Mouse (Mus musculus): ENCODE measurements around the gene BC048679.

BC048679 gene

GRCm38 (mm10) chr7:81498181-81498580 is at the start of gene BC048679:
BC048679 (minus strand) TSS chr7:81498281.
- no peak for DNase-seq (ENCODE audit: low spot score)

DNA sequence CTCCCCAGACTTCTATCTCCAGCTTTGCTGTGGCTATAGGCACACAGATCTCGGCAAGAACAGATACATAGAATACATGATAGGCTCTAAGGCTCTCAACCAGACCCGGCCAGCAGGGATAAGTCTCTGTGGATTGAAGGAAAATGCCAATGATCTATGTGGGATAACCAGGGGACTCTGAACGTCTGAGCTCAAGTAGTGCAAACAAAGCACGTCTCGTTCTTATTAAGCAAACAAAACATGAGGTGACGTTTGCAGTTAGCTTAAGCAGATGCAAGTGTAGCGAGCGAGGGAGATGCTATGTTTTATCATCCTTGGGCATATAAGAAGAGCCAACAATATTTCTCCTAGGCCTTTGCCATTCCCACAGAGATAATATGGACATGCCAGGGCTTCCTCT is 44.9 kb upstream of the BC048679 start:
- no peak for DNase-seq (ENCODE audit: low spot score)

- DNase-seq (ENCODE audit: low spot score), result no peak
These were observed 43.9 kb upstream of the BC048679 start for GRCm38 (mm10) chr7:81541924-81542524.

DNA sequence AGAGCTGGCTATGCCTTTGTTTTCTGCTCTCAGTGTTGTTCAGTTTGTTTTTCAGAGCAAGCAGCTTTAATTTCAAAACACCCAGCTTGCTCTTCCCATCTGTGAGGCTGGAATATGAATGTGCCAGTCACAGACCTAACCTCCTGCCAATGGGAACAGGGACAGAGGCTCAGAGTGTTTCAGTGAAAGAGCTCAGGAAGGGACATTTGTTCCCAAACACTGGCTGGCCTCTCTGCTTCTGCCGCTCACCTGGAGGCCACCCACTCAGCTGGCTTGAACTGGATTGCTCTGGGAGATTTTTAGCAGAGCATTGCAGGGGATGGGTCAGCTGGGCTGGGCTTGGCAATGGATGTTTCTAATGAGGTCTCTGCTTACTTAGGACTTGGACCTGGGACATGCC is 42.9 kb upstream of the BC048679 start:
- DNase-seq (ENCODE audit: low spot score), result no peak

DNA sequence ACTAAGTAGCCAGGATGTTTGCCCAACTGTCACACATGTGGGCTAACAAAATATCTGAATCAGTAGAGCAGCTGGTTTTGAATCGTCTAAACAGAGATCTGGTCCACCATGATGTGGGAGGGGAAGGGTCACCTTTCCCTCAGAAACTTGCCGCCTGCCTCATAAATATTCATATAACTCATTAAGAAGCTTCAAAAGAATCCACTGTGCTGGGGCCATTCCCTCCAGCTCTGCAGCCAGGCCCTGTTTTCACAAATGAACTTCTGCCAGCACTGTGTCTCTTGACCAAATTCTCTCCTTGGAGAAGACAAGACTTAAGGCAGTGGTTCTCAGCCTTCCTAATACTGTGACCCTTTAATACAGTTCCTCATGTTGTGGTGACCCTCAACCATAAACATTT is 41.5 kb upstream of the BC048679 start:
- no peak for DNase-seq (ENCODE audit: low spot score)

DNA sequence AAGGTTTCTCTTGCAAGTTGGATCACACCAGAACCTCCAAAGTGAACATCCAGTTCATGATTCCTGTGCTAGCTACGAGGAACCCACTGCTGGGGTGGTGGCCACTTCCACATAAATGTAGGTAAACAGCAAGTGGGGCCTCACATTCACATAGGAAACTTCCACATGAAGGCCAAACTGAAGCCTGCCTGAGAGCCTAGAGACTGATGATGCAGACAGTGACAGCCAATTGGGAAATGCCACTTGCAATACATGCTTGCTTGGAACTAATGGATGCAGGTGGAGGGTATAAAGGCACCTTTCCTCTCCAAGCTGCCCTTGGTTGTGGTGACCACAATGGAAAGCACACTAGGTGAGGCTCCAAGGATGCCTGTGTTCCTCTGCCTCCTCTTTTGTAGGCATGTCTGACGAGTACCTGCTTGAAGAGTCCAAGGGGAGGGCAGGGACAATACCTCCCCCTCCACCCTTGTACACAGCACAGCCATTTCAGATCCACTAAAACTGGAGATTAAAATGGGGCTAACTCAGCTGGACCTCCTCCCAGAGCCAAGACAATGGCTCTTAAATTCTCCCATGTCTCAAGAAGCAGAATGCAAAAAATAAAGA is 40.1 kb upstream of the BC048679 start:
- peak; percentile 49 for DNase-seq (ENCODE audit: low spot score)

GRCm38 (mm10) chr7:81536478-81536877 is 38.4 kb upstream of the BC048679 start:
- DNase-seq (ENCODE audit: low spot score), result no peak

DNA sequence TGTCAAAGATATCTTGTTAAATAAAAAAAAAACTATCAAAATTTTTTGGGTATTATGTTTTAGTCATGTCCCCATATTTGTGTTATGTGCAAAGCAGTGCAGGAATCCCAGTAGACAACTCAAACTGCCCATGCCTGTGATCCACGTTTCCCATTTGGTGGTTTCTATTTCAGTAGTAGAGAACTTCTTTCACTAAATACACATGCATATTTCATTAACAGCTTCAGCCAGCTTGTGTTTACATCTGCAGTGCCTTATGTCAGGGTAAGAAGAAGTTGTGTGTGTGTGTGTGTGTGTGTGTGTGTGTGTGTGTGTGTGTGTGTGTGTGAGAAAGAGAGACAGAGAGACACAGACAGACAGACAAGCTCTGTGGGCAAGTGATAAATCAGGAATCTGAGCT is 33.4 kb upstream of the BC048679 start:
- no peak for DNase-seq (ENCODE audit: low spot score)

DNA sequence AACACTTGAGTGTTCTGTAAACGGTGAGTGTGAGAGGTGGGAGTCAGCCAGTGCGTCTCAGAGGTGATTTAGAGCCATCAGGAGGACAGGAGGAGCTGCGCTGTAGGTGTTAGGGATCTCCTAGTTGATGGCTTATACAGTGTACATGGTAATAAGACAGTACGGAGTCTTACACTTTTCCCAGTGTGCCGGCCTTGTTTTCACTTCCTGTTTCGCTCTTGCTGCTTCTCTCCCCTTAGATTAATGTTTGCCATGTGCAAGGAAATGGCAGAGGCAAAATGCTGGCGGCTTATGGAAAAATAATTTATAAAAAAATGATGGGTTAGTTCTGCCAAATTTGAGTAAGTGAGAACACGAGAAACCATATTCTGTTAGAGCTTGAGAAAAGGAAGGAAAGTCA is 30.8 kb upstream of the BC048679 start:
- DNase-seq (ENCODE audit: low spot score), result no peak

- DNase-seq (ENCODE audit: low spot score), result no peak
These were observed 25.6 kb upstream of the BC048679 start for GRCm38 (mm10) chr7:81523663-81524017.

GRCm38 (mm10) chr7:81523008-81523662 is 25.1 kb upstream of the BC048679 start:
- peak; percentile 95 for DNase-seq (ENCODE audit: low spot score)

DNA sequence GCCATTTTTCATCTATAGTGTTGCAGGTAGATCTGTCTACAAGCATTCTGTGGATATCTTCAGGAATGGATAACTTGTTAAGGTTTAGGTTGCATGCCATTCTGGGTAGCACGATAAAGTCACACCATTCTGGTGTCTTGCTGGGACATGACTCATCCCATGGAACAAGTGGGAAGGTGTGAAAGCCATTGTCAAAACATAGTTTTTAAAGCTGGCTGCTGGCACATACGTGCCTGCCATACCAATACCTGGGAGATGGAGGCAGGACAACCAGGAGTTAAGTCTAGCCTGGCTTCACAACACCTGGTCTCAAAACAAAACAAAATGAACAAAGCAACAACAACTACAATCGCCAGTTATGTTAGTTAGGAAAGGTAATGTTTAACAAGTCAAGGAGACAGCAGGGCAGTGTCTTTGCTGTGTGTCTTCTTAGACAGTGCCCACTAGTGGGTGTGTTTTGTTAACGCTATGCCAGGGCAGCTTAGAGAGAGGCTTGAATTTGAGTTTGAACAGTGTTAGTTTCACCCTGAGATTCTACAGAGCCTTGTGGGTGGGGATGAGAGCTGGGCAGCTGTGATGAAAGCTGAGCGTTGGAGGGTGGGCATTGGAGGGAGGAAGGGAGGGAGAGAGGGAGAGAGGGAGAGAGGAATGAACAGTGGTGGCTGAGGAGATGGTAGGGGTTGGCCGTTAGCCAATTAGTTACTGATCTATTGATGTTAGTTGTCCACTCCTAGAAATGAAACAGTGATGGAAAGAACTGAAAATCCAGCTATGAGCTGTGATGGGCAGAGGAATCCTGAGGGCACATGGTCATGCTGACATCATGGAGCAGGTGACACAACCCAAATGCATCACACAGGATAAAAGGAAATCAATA is 18.3 kb upstream of the BC048679 start:
- DNase-seq (ENCODE audit: low spot score), result no peak

DNA sequence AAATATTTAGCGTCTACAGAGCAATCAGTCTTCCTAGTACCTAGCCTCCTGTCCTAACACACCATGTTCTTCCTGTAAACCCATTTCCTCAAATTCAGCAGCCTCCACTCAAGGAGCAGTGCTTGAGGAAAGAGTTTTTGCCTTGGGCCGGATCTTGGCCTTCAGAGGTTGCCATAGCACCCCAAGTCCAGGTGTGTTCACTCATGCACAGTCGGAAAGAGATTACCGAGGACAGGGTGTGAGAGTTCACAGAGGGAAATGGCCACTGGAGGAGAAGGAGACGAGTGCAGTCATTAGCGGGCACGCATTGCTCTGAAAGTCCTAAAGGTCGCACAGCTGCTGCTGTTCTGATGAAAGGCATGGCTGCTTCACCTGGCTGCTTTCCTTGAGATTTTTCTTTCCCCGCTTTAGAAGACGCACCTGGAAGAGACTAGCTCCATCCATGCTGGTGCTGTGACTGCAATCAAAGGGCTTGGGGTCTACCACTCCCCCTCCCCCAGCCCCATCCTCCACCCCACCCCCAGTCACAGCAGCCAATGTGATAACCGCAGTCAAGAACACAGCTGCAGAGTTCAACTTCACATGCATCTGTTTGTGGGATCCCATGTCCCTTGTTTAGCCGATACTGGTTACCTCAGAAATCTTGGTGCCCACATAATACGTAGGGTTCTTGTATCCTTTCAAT is 17.0 kb upstream of the BC048679 start:
- no peak for DNase-seq (ENCODE audit: low spot score)

- no peak for DNase-seq (ENCODE audit: low spot score)
These were observed 3.0 kb upstream of the BC048679 start for GRCm38 (mm10) chr7:81501050-81501449.

DNA sequence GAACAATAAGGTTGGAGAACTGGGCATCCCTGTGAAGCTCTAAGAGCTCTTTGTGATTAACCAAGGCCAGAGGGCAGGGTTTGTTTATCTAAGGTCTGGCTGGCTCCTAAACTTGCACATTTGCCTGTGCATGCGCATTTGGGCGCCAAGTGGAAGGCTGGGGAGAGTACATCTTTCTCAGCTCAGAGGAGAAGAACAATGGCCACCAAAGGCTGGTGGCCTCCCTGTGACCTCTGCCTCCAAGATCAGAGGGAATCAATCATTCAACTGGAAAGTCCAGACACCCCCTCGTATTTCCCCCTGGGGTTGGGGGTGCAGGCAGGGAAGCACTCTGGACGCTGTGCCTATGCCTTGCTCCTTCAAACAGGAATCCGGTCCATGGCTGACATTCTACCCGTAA is 910 bp downstream of the BC048679 start:
- DNase-seq (ENCODE audit: low spot score), result no peak

DNA sequence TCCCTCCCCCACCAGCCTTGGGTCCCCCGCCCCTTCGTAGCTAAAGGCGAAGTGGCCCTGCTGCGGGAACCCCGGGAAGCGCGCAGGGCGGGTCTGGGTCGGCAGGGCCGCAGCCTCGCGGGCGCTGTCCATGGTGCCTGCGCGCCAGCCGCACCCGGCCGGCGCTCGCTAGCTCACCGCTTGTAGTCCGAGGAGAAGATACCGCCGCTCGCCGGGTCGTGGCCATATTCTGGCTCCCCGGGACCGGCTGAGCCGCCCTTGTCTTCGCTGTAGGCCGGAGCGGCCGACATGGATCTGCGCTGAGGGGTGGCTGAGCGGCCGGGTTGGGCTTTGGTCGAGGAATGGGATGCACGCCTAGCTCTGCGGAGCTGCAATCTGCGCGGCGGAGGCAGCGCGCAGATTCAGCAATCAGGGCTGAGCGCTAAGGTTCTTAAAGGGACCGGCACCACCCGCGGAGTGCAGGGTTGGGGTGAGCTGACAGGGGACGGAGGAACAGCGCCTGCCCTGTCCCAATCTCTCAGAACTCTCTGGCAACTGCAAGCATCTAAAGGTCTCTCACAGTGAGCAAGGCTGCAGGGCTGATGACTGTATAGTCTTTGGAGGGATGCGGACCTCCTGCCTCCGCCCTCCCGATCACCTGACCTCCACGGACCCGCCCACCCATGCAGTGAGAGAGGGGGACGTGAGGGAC is 4.6 kb downstream of the BC048679 start, which contains the start of gene Ap3b2:
TSS of gene Ap3b2 (minus strand) at position 595 of the 691 bp plus-strand sequence.
- DNase-seq (ENCODE audit: low spot score), result peak; percentile 81

GRCm38 (mm10) chr7:81492628-81493027 is 5.5 kb downstream of the BC048679 start:
- peak; percentile 14 for DNase-seq (ENCODE audit: low spot score)

DNA sequence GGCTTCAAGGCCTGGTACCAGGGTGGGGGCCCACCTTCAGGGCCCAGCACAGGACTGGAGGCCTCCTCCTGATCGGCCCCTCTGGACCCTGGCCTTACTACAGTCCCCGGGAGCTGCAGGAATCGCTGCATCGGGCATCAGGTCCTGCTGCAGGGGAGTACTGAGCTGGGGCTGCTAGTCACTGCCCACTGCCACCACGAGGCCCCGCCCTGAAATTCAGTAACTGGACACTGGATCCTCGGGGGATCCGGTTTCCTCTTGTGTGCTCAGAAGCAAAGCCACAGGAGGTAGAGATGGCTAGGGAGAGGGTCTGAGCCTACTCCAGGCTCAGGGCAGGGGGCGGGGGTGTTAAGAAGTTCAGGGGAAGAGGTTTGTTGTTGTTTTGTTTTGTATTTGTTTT is 8.4 kb downstream of the BC048679 start:
- peak; percentile 37 for DNase-seq (ENCODE audit: low spot score)

GRCm38 (mm10) chr7:81480800-81481199 is 17.3 kb downstream of the BC048679 start:
- peak; percentile 61 for DNase-seq (ENCODE audit: low spot score)

GRCm38 (mm10) chr7:81479531-81480090 is 18.5 kb downstream of the BC048679 start:
- DNase-seq (ENCODE audit: low spot score), result peak; percentile 80

GRCm38 (mm10) chr7:81478261-81478660 is 19.8 kb downstream of the BC048679 start:
- peak; percentile 43 for DNase-seq (ENCODE audit: low spot score)
